Mouse (Mus musculus) ES-E14 (cell line): ENCODE data around the gene Nudt21. TPM values are rescaled to one million over a fixed set of nuclear protein-coding genes. Genes with fewer than 3 reads are reported as not detected.
"Not testable (repeated sequence)": the region's sequence is repeated elsewhere in the genome, so short reads cannot be mapped to it uniquely, and the experiment has no call there.

Experiments used
- DNase-seq: peaks from one replicate; pipeline ENCODE4 v3.0.0-alpha.2; 2013; ENCODE audit warnings: low read depth, low spot score
- H3K27ac ChIP-seq: 2 replicates; pipeline ENCODE4 v1.5.1; 2012; ENCODE audit warnings: low read depth, mild to moderate bottlenecking, low read length, moderate library complexity, mixed read lengths; ENCODE audit not compliant: poor library complexity, insufficient read depth, severe bottlenecking
- H3K36me3 ChIP-seq: 2 replicates; pipeline ENCODE4 v1.6.1; 2012; ENCODE audit warnings: mild to moderate bottlenecking, low read length, moderate library complexity, mixed read lengths; ENCODE audit not compliant: control insufficient read depth, poor library complexity, insufficient read depth, severe bottlenecking
- H3K4me1 ChIP-seq, 2 experiments: fragments of 150-350 bp in 1 of 2; sonication (generic) in 1 of 2; 2 replicates each; pipeline ENCODE4 v1.6.1; 2012; ENCODE audit warnings: low read length in 2 of 2, mild to moderate bottlenecking in 1 of 2, mixed read lengths in 1 of 2; ENCODE audit not compliant: control insufficient read depth in 2 of 2, insufficient read depth in 2 of 2, poor library complexity in 1 of 2
- H3K4me3 ChIP-seq, 2 experiments: fragments of 150-350 bp in 1 of 2; sonication (generic) in 1 of 2; 2 replicates each; pipeline ENCODE4 v1.5.1; 2012; ENCODE audit warnings: low read length in 2 of 2, low read depth in 1 of 2, mild to moderate bottlenecking in 1 of 2, mixed read lengths in 1 of 2; ENCODE audit not compliant: insufficient read depth in 1 of 2, poor library complexity in 1 of 2, severe bottlenecking in 1 of 2
- H3K9ac ChIP-seq: 2 replicates; pipeline ENCODE4 v1.6.1; 2012; ENCODE audit warnings: low read depth, mild to moderate bottlenecking, low read length, mixed read lengths; ENCODE audit not compliant: poor library complexity, insufficient read depth, severe bottlenecking
- H3K9me3 ChIP-seq: fragments of 150-350 bp; sonication (generic); 2 replicates; pipeline ENCODE4 v1.6.1; 2012; ENCODE audit warnings: low read depth, mild to moderate bottlenecking, low read length; ENCODE audit not compliant: control insufficient read depth, insufficient read depth
- CHD2 ChIP-seq: IDR thresholded peaks from 2 replicates; pipeline ENCODE4 v1.6.1; 2014; ENCODE audit warnings: mild to moderate bottlenecking, low read depth, low read length, inconsistent platforms
- HCFC1 ChIP-seq: IDR thresholded peaks from 2 replicates; pipeline ENCODE4 v1.6.1; 2012; ENCODE audit warnings: low read length, inconsistent platforms, borderline replicate concordance; ENCODE audit not compliant: insufficient read depth
- MAFK ChIP-seq: IDR thresholded peaks from 2 replicates; pipeline ENCODE4 v1.6.1; 2014; ENCODE audit warnings: mild to moderate bottlenecking, low read depth, low read length, inconsistent platforms; ENCODE audit not compliant: insufficient read depth
- ZC3H11A ChIP-seq: IDR thresholded peaks from 2 replicates; pipeline ENCODE4 v1.6.1; 2012; ENCODE audit warnings: low read depth, mild to moderate bottlenecking, inconsistent platforms, low read length, borderline replicate concordance
- ZNF384 ChIP-seq: IDR thresholded peaks from 2 replicates; pipeline ENCODE4 v1.6.1; 2012; ENCODE audit warnings: low read depth, low read length, inconsistent platforms
- in situ Hi-C, 2 experiments: fragments of 600-800 bp; cut with MboI; formaldehyde crosslinking; loops; one replicate each; pipeline ENCODE4 v1.15.1; 2025; ENCODE audit warnings: low sequenced_read_pairs in 2 of 2, inconsistent platforms in 1 of 2; ENCODE audit not compliant: unreplicated experiment in 2 of 2
- total RNA-seq: library from RNA; depleted of rRNA; stranded (reverse); fragments of 300-350 nt; gene quantifications from 2 replicates; pipeline ENCODE4 v1.2.3, GENCODE M21; 2012

Nudt21 gene
- total RNA-seq, 1 experiment = 152 TPM

DNA sequence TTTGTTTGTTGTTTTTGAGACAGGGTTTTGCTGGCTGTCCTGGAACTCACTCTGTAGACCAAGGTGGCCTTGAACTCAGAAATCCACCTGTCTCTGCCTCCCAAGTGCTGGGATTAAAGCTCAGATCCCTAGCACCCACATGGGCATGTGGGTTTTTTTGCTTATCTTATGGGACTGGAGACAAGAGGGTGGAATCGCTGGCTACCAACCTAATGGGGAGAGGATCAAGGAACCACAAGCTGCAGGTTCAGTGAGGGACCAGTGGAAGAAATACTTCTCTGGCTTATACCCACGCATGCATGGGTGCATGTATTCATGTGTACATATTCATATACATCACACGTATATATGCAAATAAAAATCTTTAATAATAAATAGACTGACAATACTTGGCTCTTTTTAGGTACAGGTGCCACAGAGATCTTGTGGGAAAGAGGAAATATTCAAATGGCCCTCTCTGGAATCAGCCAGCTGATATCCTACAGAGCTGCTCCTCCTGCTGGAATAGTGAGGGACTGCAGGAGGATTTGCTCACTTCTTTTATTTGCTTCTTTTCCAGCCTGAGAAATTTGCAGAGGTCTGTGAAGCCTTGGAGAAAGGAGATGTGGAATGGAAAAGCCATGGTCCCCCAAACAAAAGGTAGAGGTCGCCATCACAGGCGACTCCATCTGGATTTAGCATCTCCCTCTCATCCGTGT, 20.5 kb upstream of the Nudt21 start:
- Histone ChIP-seq H3K9ac (no peak overlapping the region), H3K4me1 (no peaks in the 10 kb centered on the region), H3K36me3 (peaks cover 7% of the 10 kb centered on the region; the same call in 1 of the 2 replicates), H3K9me3 (no peaks in the 10 kb centered on the region; the same call in 1 of the 2 replicates), H3K4me3 (no peak overlapping the region), H3K27ac (no peak overlapping the region)
- TF ChIP-seq ZC3H11A (peak; percentile 49), HCFC1 (no peak)
- in situ Hi-C loops = no loop called here
- DNase-seq = peak; percentile 36

DNA sequence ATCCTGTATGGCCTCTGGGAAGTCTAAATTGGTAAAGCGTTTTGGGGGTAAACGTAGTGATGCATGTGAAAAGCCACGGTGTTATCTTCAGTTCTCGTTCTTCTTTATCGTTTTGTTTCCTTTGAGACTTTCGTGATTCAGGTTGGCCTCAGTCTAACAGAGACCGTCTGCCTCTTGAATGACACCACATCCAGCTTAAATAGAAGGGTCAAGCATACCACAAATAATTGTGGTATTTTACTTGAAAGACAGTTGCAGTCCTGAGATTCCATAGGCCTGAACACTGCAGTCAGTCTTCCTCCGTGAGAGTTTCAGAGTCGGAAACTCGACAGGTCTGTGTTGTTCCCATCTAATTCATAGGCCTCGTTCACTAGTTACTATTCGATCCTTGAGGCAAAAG, 15.9 kb upstream of the Nudt21 start:
- no peaks in the 10 kb centered on the region for H3K9me3 ChIP-seq
- H3K27ac ChIP-seq = no peak overlapping the region
- H3K36me3 ChIP-seq = peaks cover 3% of the 10 kb centered on the region; the same call in 1 of the 2 replicates
- DNase-seq = no peak
- H3K4me1 ChIP-seq = no peaks in the 10 kb centered on the region
- no peak overlapping the region for H3K9ac ChIP-seq
- H3K4me3 ChIP-seq = no peak overlapping the region
- in situ Hi-C loops = no loop called here
- TF ChIP-seq HCFC1 (no peak), CHD2 (no peak), MAFK (no peak), ZNF384 (no peak), ZC3H11A (no peak)

DNA sequence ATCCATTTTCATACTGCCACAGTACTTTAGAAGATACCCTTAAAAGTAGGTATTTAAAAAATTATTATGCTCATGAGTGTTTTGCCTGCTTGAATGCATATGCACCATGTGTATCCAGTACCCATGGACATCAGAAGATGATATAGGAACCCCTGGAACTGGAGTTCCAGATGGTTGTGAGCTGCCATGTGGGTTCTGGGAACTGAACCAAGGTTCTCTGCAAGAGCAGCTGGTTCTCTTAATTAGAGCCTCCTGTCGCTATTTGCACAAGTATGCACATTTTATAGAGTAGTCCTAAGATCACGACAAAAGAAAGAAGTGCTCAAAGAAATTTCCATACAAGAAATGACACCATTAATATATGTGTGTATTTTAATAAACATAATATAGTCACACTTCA, 11.0 kb upstream of the Nudt21 start:
- DNase-seq = no peak
- Histone ChIP-seq H3K4me1 (no peaks in the 10 kb centered on the region), H3K4me3 (no peak overlapping the region), H3K9me3 (no peaks in the 10 kb centered on the region), H3K9ac (no peak overlapping the region), H3K36me3 (no peaks in the 10 kb centered on the region; the same call in 1 of the 2 replicates), H3K27ac (no peak overlapping the region)
- TF ChIP-seq MAFK (no peak), CHD2 (no peak), HCFC1 (no peak), ZC3H11A (no peak)
- in situ Hi-C loops = no loop called here

DNA sequence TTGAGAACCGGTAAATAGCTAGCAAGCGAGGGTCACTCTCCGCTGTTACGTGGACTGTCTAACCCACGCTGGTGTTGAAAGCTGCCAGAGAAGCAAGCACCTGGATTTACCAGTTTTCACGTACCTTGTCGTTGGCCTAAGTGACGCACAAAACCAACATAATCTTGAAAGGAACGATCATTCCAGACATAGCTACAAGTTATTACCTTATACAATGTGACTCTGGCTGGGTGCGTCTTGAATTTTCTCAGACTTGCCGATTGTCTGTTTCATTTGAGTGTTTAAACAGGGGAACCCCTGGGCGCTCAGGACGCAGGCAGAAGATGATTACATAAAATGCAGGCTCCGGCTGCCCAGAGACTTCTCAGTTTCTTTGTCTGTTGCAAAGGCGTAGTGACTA, 975 bp upstream of the Nudt21 start:
- no peak overlapping the region for H3K27ac ChIP-seq
- H3K36me3 ChIP-seq = no peaks in the 10 kb centered on the region
- DNase-seq = no peak
- H3K9ac ChIP-seq = peak overlapping the region; percentile 90; the same call in 1 of the 2 replicates
- no peaks in the 10 kb centered on the region for H3K9me3 ChIP-seq
- H3K4me3 ChIP-seq = peak overlapping the region; percentile 92 to 96
- in situ Hi-C loops = no loop called here
- no peak for TF ChIP-seq CHD2
- TF ChIP-seq HCFC1 = no peak
- no peak for TF ChIP-seq ZNF384
- no peak for TF ChIP-seq ZC3H11A
- no peak for TF ChIP-seq MAFK
- H3K4me1 ChIP-seq = peaks cover 11 to 12% of the 10 kb centered on the region in 2 experiments

DNA sequence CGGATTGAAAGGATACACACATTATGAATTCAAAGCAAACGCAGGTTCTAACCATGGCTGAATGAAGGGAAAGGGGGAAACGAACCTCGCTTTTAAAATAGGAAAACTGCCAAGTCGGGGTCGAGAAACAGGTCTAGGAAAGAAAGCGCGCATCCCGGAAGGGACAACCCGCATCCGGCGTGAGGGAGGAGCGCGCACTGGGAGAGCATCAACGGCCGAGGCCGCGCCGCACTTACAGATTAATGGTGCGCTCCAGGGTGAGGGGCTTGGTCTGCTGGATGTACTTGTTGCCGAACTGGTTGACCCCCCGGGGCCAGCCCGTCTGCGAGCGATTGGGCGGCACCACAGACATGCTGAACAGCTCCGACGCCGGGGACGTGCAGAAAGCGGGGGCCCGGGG, 290 bp downstream of the Nudt21 start:
- H3K36me3 ChIP-seq, in situ Hi-C loops, H3K27ac ChIP-seq, H3K9me3 ChIP-seq: not testable (repeated sequence)
- Histone ChIP-seq H3K4me1 (peaks cover 11 to 12% of the 10 kb centered on the region in 2 experiments), H3K4me3 (peak overlapping the region; percentile 81), H3K9ac (peak overlapping the region; percentile 80)
- DNase-seq = peak; percentile 69
